Mouse (Mus musculus): ENCODE measurements around the gene Rpl38.
"Not testable (repeated sequence)": the region's sequence is repeated elsewhere in the genome, so short reads cannot be mapped to it uniquely, and the experiment has no call there.

Rpl38 gene

GRCm38 (mm10) chr11:114656994-114657644, 11.2 kb upstream of the Rpl38 start:
- DNase-seq (ENCODE audit: inconsistent age in 2 of 2, low spot score in 1 of 2) = no peak

GRCm38 (mm10) chr11:114657737-114658136, 10.6 kb upstream of the Rpl38 start:
- peak; percentile 62 to 85 for DNase-seq (ENCODE audit: inconsistent age in 2 of 2, low spot score in 1 of 2)

- no peak for DNase-seq (ENCODE audit: inconsistent age in 2 of 2, low spot score in 1 of 2)
Measured at GRCm38 (mm10) chr11:114662161-114662560, 6.2 kb upstream of the Rpl38 start.

GRCm38 (mm10) chr11:114662746-114663362, 5.5 kb upstream of the Rpl38 start:
- DNase-seq (ENCODE audit: inconsistent age in 2 of 2, low spot score in 1 of 2) = peak in 1 of 2 experiments; percentile 80

GRCm38 (mm10) chr11:114664164-114664563, 4.2 kb upstream of the Rpl38 start:
- no peak for DNase-seq (ENCODE audit: inconsistent age in 2 of 2, low spot score in 1 of 2)

- no peak for DNase-seq (ENCODE audit: inconsistent age in 2 of 2, low spot score in 1 of 2)
Measured at GRCm38 (mm10) chr11:114665463-114665862, 2.9 kb upstream of the Rpl38 start.

GRCm38 (mm10) chr11:114666786-114667185, 1.5 kb upstream of the Rpl38 start:
- peak in 1 of 2 experiments; percentile 38 for DNase-seq (ENCODE audit: inconsistent age in 2 of 2, low spot score in 1 of 2)

GRCm38 (mm10) chr11:114667236-114667931, 940 bp upstream of the Rpl38 start:
- DNase-seq (ENCODE audit: inconsistent age in 2 of 2, low spot score in 1 of 2) = peak in 1 of 2 experiments; percentile 23

GRCm38 (mm10) chr11:114667932-114668285, 415 bp upstream of the Rpl38 start:
- DNase-seq (ENCODE audit: inconsistent age in 2 of 2, low spot score in 1 of 2) = peak in 1 of 2 experiments; percentile 86

- DNase-seq (ENCODE audit: inconsistent age in 2 of 2, low spot score in 1 of 2) = peak; percentile 85 to 91
Measured at GRCm38 (mm10) chr11:114668741-114669623, 658 bp downstream of the Rpl38 start.

GRCm38 (mm10) chr11:114669651-114670168, 1.4 kb downstream of the Rpl38 start:
- DNase-seq (ENCODE audit: inconsistent age in 2 of 2, low spot score in 1 of 2) = peak in 1 of 2 experiments; percentile 72

- DNase-seq (ENCODE audit: inconsistent age in 2 of 2, low spot score in 1 of 2) = no peak
Measured at GRCm38 (mm10) chr11:114671147-114671546, 2.8 kb downstream of the Rpl38 start.

- DNase-seq (ENCODE audit: inconsistent age in 2 of 2, low spot score in 1 of 2) = peak; percentile 68 to 85
Measured at GRCm38 (mm10) chr11:114672794-114673718, 4.7 kb downstream of the Rpl38 start.

- no peak for DNase-seq (ENCODE audit: inconsistent age in 2 of 2, low spot score in 1 of 2)
Measured at GRCm38 (mm10) chr11:114673719-114674050, 5.4 kb downstream of the Rpl38 start.

- DNase-seq (ENCODE audit: inconsistent age in 2 of 2, low spot score in 1 of 2) = peak in 1 of 2 experiments; percentile 54
Measured at GRCm38 (mm10) chr11:114674180-114674579, 5.9 kb downstream of the Rpl38 start.

- DNase-seq (ENCODE audit: inconsistent age in 2 of 2, low spot score in 1 of 2) = not testable (repeated sequence)
Measured at GRCm38 (mm10) chr11:114674796-114675195, 6.5 kb downstream of the Rpl38 start.

- DNase-seq (ENCODE audit: inconsistent age in 2 of 2, low spot score in 1 of 2) = peak; percentile 93 to 97
Measured at GRCm38 (mm10) chr11:114675341-114675825, 7.1 kb downstream of the Rpl38 start, which contains the start of gene Ttyh2. TSS of gene Ttyh2 (plus strand) at chr11:114675431.

- peak; percentile 72 to 90 for DNase-seq (ENCODE audit: inconsistent age in 2 of 2, low spot score in 1 of 2)
Measured at GRCm38 (mm10) chr11:114675826-114676401, 7.6 kb downstream of the Rpl38 start.

- peak; percentile 75 to 89 for DNase-seq (ENCODE audit: inconsistent age in 2 of 2, low spot score in 1 of 2)
Measured at GRCm38 (mm10) chr11:114676431-114676830, 8.1 kb downstream of the Rpl38 start.
